Mouse (Mus musculus): ENCODE measurements around the gene Areg.

Areg gene

DNA sequence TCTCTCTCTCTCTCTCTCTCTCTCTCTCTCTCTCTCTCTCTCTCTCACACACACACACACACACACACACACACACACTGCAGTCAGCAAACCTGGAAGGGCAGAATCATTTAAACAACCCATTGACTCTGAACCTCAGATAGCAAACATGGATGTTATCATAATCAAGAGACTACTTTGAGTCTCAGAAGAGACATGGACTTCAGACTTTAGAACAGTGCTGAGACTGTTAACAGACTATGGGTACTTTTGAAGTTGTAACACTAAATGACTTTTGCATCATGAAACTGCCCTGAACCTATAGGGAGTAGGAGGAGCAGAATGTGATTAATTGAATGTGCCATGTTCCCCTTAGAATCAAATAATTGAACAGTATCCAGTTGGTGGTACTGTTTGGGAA lies 37.0 kb downstream of the Areg start:
- DNase-seq = no peak

DNA sequence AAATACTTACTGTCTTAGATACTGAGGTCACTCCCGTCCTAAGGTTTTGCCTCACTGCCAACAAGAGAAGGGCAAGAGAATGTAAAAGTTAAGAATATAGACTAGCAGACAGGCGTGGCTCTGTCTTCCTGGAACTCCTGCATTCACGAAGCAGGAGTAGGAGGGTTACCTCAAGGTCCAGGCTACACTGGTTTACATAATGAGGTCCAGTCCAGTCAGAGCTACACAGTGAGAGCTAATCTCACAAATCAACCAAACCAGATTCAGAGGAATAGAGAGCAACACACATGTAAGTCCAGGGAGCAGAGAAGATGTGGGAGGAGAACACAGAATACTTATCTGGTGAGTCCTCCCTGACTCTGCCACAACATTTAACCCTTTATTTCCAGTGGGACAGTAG lies 55.2 kb downstream of the Areg start:
- DNase-seq = no peak
